Mouse (Mus musculus) ES-E14 (cell line): ENCODE results near the gene Kat5. TPM values are rescaled to one million over a fixed set of nuclear protein-coding genes. Genes with fewer than 3 reads are reported as not detected.

Source experiments
- DNase-seq: peaks from one replicate; pipeline ENCODE4 v3.0.0-alpha.2; 2013; ENCODE audit warnings: low read depth, low spot score
- H3K27ac ChIP-seq: 2 replicates; pipeline ENCODE4 v1.5.1; 2012; ENCODE audit warnings: low read depth, mild to moderate bottlenecking, low read length, moderate library complexity, mixed read lengths; ENCODE audit not compliant: poor library complexity, insufficient read depth, severe bottlenecking
- H3K36me3 ChIP-seq: 2 replicates; pipeline ENCODE4 v1.6.1; 2012; ENCODE audit warnings: mild to moderate bottlenecking, low read length, moderate library complexity, mixed read lengths; ENCODE audit not compliant: control insufficient read depth, poor library complexity, insufficient read depth, severe bottlenecking
- H3K4me1 ChIP-seq, 2 experiments: fragments of 150-350 bp in 1 of 2; sonication (generic) in 1 of 2; 2 replicates each; pipeline ENCODE4 v1.6.1; 2012; ENCODE audit warnings: low read length in 2 of 2, mild to moderate bottlenecking in 1 of 2, mixed read lengths in 1 of 2; ENCODE audit not compliant: control insufficient read depth in 2 of 2, insufficient read depth in 2 of 2, poor library complexity in 1 of 2
- H3K4me3 ChIP-seq, 2 experiments: fragments of 150-350 bp in 1 of 2; sonication (generic) in 1 of 2; 2 replicates each; pipeline ENCODE4 v1.5.1; 2012; ENCODE audit warnings: low read length in 2 of 2, low read depth in 1 of 2, mild to moderate bottlenecking in 1 of 2, mixed read lengths in 1 of 2; ENCODE audit not compliant: insufficient read depth in 1 of 2, poor library complexity in 1 of 2, severe bottlenecking in 1 of 2
- H3K9ac ChIP-seq: 2 replicates; pipeline ENCODE4 v1.6.1; 2012; ENCODE audit warnings: low read depth, mild to moderate bottlenecking, low read length, mixed read lengths; ENCODE audit not compliant: poor library complexity, insufficient read depth, severe bottlenecking
- H3K9me3 ChIP-seq: fragments of 150-350 bp; sonication (generic); 2 replicates; pipeline ENCODE4 v1.6.1; 2012; ENCODE audit warnings: low read depth, mild to moderate bottlenecking, low read length; ENCODE audit not compliant: control insufficient read depth, insufficient read depth
- CHD2 ChIP-seq: IDR thresholded peaks from 2 replicates; pipeline ENCODE4 v1.6.1; 2014; ENCODE audit warnings: mild to moderate bottlenecking, low read depth, low read length, inconsistent platforms
- HCFC1 ChIP-seq: IDR thresholded peaks from 2 replicates; pipeline ENCODE4 v1.6.1; 2012; ENCODE audit warnings: low read length, inconsistent platforms, borderline replicate concordance; ENCODE audit not compliant: insufficient read depth
- MAFK ChIP-seq: IDR thresholded peaks from 2 replicates; pipeline ENCODE4 v1.6.1; 2014; ENCODE audit warnings: mild to moderate bottlenecking, low read depth, low read length, inconsistent platforms; ENCODE audit not compliant: insufficient read depth
- ZC3H11A ChIP-seq: IDR thresholded peaks from 2 replicates; pipeline ENCODE4 v1.6.1; 2012; ENCODE audit warnings: low read depth, mild to moderate bottlenecking, inconsistent platforms, low read length, borderline replicate concordance
- ZNF384 ChIP-seq: IDR thresholded peaks from 2 replicates; pipeline ENCODE4 v1.6.1; 2012; ENCODE audit warnings: low read depth, low read length, inconsistent platforms
- in situ Hi-C, 2 experiments: fragments of 600-800 bp; cut with MboI; formaldehyde crosslinking; loops; one replicate each; pipeline ENCODE4 v1.15.1; 2025; ENCODE audit warnings: low sequenced_read_pairs in 2 of 2, inconsistent platforms in 1 of 2; ENCODE audit not compliant: unreplicated experiment in 2 of 2
- total RNA-seq: library from RNA; depleted of rRNA; stranded (reverse); fragments of 300-350 nt; gene quantifications from 2 replicates; pipeline ENCODE4 v1.2.3, GENCODE M21; 2012

Gene Kat5
- total RNA-seq, 1 experiment, result 52.2 TPM

GRCm38 (mm10) chr19:5632120-5632519 is 22.1 kb upstream of the Kat5 start:
- DNase-seq, result no peak
- in situ Hi-C loops, result no loop called here
- Histone ChIP-seq H3K36me3 (no peaks in the 10 kb centered on the region), H3K9me3 (no peaks in the 10 kb centered on the region), H3K27ac (no peak overlapping the region), H3K4me3 (no peak overlapping the region), H3K9ac (no peak overlapping the region; the same call in 1 of the 2 replicates), H3K4me1 (peaks cover 0 to 2% of the 10 kb centered on the region in 2 experiments; a peak in 1 of 4 replicates)
- TF ChIP-seq MAFK (no peak), CHD2 (no peak), ZNF384 (no peak), ZC3H11A (no peak), HCFC1 (no peak)

GRCm38 (mm10) chr19:5629907-5630306 is 19.9 kb upstream of the Kat5 start:
- in situ Hi-C loops, result no loop called here
- no peak overlapping the region for H3K27ac ChIP-seq
- no peaks in the 10 kb centered on the region for H3K9me3 ChIP-seq
- H3K36me3 ChIP-seq, result no peaks in the 10 kb centered on the region
- peaks cover 0 to 2% of the 10 kb centered on the region in 2 experiments; a peak in 1 of 4 replicates for H3K4me1 ChIP-seq
- no peak overlapping the region for H3K9ac ChIP-seq
- DNase-seq, result no peak
- H3K4me3 ChIP-seq, result no peak overlapping the region
- TF ChIP-seq HCFC1, result no peak
- no peak for TF ChIP-seq ZC3H11A
- peak; percentile 52; the same call in 1 of the 2 replicates for TF ChIP-seq CHD2

- Histone ChIP-seq H3K9me3 (no peaks in the 10 kb centered on the region), H3K4me3 (no peak overlapping the region), H3K4me1 (peaks cover 0 to 5% of the 10 kb centered on the region in 2 experiments; a peak in 1 of 4 replicates), H3K36me3 (no peaks in the 10 kb centered on the region), H3K27ac (no peak overlapping the region), H3K9ac (no peak overlapping the region)
- TF ChIP-seq CHD2 (no peak), MAFK (no peak), ZC3H11A (no peak), ZNF384 (no peak), HCFC1 (no peak)
- no peak for DNase-seq
- in situ Hi-C loops, result no loop called here
Observed at GRCm38 (mm10) chr19:5625311-5625710, 15.3 kb upstream of the Kat5 start.

GRCm38 (mm10) chr19:5621884-5622283 is 11.8 kb upstream of the Kat5 start:
- Histone ChIP-seq H3K9ac (no peak overlapping the region), H3K9me3 (no peaks in the 10 kb centered on the region), H3K27ac (no peak overlapping the region), H3K4me1 (peaks cover 0 to 5% of the 10 kb centered on the region in 2 experiments; a peak in 1 of 4 replicates), H3K4me3 (no peak overlapping the region), H3K36me3 (no peaks in the 10 kb centered on the region)
- in situ Hi-C loops, result no loop called here
- no peak for DNase-seq
- TF ChIP-seq HCFC1, result no peak
- no peak for TF ChIP-seq MAFK
- TF ChIP-seq ZNF384, result no peak

- Histone ChIP-seq H3K4me3 (no peak overlapping the region), H3K36me3 (no peaks in the 10 kb centered on the region), H3K9ac (no peak overlapping the region), H3K4me1 (peaks cover 0 to 5% of the 10 kb centered on the region in 2 experiments; a peak in 1 of 4 replicates), H3K9me3 (no peaks in the 10 kb centered on the region), H3K27ac (no peak overlapping the region)
- TF ChIP-seq ZNF384 (no peak), CHD2 (no peak), MAFK (no peak), HCFC1 (no peak), ZC3H11A (no peak)
- in situ Hi-C loops, result no loop called here
- DNase-seq, result no peak
Observed at GRCm38 (mm10) chr19:5620007-5620406, 10.0 kb upstream of the Kat5 start.
